Mouse (Mus musculus): ENCODE data around the gene Mcm8. TPM values are rescaled to one million over a fixed set of nuclear protein-coding genes. Genes with fewer than 3 reads are reported as not detected.

Gene Mcm8
- total and polyA plus RNA-seq, 3 experiments: 21.9 to 25.1 TPM; not detected in 1

DNA sequence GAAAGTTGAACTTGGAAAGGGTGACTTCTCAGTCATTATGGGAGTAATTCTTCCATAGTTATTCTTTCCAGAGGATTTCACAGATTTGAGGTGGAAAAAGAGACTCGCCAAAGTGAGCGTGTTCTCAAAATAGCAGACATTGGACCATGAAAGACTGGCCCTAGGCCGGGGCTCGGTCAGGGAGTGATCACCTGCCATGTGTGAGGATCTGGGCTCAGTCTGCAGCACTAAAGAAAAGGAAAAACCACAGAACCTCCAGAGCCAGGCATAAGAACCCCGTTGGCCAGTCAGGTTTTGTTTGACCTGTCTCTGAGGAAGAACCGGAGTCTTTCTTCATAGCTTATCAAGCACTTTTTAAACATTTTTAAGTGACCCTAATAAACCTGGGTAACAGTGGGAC lies 31.9 kb upstream of the Mcm8 start:
- Histone ChIP-seq H3K4me1 (ENCODE audit: control insufficient read depth in 1 of 2, insufficient read depth in 2 of 2, low read length in 2 of 2) (no peaks in the 10 kb centered on the region), H3K9me3 (replicated peaks; ENCODE audit: insufficient read depth, low read length) (no peaks in the 10 kb centered on the region), H3K36me3 (ENCODE audit: control insufficient read depth in 1 of 2, insufficient read depth in 2 of 2, low read length in 2 of 2) (no peaks in the 10 kb centered on the region), H3K27me3 (ENCODE audit: control insufficient read depth in 1 of 2, insufficient read depth in 2 of 2, low read length in 2 of 2) (no peaks in the 10 kb centered on the region; a peak in 1 of 4 replicates), H3K9ac (ENCODE audit: control insufficient read depth, low read depth, low read length, poor library complexity, severe bottlenecking) (no peak overlapping the region), H3K4me3 (ENCODE audit: control insufficient read depth in 1 of 2, insufficient read depth in 1 of 2, low read depth in 2 of 2, low read length in 2 of 2) (no peak overlapping the region), H3K27ac (ENCODE audit: control insufficient read depth, low read depth, low read length) (no peak overlapping the region), H3K79me2 (ENCODE audit: control insufficient read depth, insufficient read depth, low read length, poor library complexity) (no peaks in the 10 kb centered on the region)
- TF ChIP-seq SMC3 (IDR thresholded peaks at IDR 0.05; ENCODE audit: low read depth, low read length) (no peak), ZNF384 (IDR thresholded peaks at IDR 0.05; ENCODE audit: low read depth, low read length) (no peak), MAFK (IDR thresholded peaks at IDR 0.05; ENCODE audit: borderline replicate concordance, low read depth, low read length) (no peak), CTCF (IDR thresholded peaks at IDR 0.05 in 2 of 3, conservative IDR thresholded peaks at IDR 0.05 in 1 of 3; ENCODE audit: control insufficient read depth in 1 of 3, insufficient read depth in 1 of 3, low read depth in 2 of 3, low read length in 3 of 3, poor library complexity in 1 of 3, severe bottlenecking in 1 of 3) (no peak), EP300 (IDR thresholded peaks at IDR 0.05; ENCODE audit: low read depth in 1 of 2, low read length in 2 of 2) (no peak), TCF12 (IDR thresholded peaks at IDR 0.05; ENCODE audit: low read depth, low read length) (no peak), ZKSCAN1 (IDR thresholded peaks at IDR 0.05; ENCODE audit: low read depth, low read length) (no peak), POLR2AphosphoS5 (IDR thresholded peaks at IDR 0.05; ENCODE audit: borderline replicate concordance, low read depth, low read length) (no peak), JUND (IDR thresholded peaks at IDR 0.05; ENCODE audit: low read depth, low read length) (no peak), MXI1 (IDR thresholded peaks at IDR 0.05; ENCODE audit: low read depth, low read length) (no peak), MAX (IDR thresholded peaks at IDR 0.05; ENCODE audit: low read length) (no peak), USF1 (IDR thresholded peaks at IDR 0.05; ENCODE audit: low read depth, low read length) (no peak), NELFE (IDR thresholded peaks at IDR 0.05; ENCODE audit: low read depth, low read length) (no peak), RCOR1 (IDR thresholded peaks at IDR 0.05; ENCODE audit: low read depth, low read length) (no peak), TAL1 (IDR thresholded peaks at IDR 0.05; ENCODE audit: low read length) (no peak), USF2 (IDR thresholded peaks at IDR 0.05; ENCODE audit: borderline replicate concordance in 1 of 2, insufficient read depth in 1 of 2, low read depth in 1 of 2, low read length in 2 of 2) (no peak)
- DNase-seq (ENCODE audit: low read depth, low spot score): no peak

DNA sequence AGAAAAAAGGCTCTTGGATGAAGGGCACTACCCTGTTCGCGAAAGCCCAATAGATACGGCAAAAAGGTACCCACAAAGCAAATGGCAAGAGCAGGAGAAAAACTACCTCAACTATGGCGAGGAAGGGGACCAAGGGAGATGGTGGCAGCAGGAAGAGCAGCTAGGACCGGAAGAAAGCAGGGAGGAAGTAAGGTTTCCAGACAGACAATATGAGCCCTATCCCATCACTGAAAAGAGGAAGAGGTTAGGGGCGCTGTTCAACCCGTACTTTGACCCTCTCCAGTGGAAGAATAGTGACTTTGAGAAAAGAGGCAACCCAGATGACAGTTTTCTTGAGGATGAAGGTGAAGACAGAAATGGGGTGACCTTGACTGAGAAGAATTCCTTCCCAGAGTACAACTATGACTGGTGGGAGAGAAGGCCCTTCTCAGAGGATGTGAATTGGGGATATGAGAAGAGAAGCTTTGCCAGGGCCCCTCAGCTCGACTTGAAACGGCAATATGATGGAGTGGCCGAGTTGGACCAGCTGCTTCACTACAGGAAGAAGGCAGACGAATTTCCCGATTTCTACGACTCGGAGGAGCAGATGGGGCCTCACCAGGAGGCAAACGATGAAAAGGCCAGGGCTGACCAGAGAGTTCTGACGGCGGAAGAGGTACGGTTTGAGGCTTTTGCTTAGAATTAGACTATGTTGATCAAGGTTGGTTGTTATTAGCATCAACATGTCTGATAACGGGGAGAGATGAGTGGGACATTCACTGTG lies 22.3 kb upstream of the Mcm8 start:
- no peaks in the 10 kb centered on the region for H3K79me2 ChIP-seq (ENCODE audit: control insufficient read depth, insufficient read depth, low read length, poor library complexity)
- H3K9ac ChIP-seq (ENCODE audit: control insufficient read depth, low read depth, low read length, poor library complexity, severe bottlenecking): no peak overlapping the region
- no peaks in the 10 kb centered on the region for H3K9me3 ChIP-seq (replicated peaks; ENCODE audit: insufficient read depth, low read length)
- no peaks in the 10 kb centered on the region for H3K36me3 ChIP-seq (ENCODE audit: control insufficient read depth in 1 of 2, insufficient read depth in 2 of 2, low read length in 2 of 2)
- TF ChIP-seq ZKSCAN1 (IDR thresholded peaks at IDR 0.05; ENCODE audit: low read depth, low read length): no peak
- no peak for TF ChIP-seq UBTF (IDR thresholded peaks at IDR 0.05; ENCODE audit: borderline replicate concordance, insufficient read depth, low read depth, low read length)
- TF ChIP-seq SIN3A (IDR thresholded peaks at IDR 0.05; ENCODE audit: low read length): no peak
- TF ChIP-seq JUND (IDR thresholded peaks at IDR 0.05; ENCODE audit: low read depth, low read length): no peak
- TF ChIP-seq CHD1 (IDR thresholded peaks at IDR 0.05; ENCODE audit: low read depth, low read length): no peak
- TF ChIP-seq MAZ (IDR thresholded peaks at IDR 0.05; ENCODE audit: low read depth, low read length): no peak
- no peak for TF ChIP-seq USF1 (IDR thresholded peaks at IDR 0.05; ENCODE audit: low read depth, low read length)
- no peak for TF ChIP-seq CHD2 (IDR thresholded peaks at IDR 0.05; ENCODE audit: low read length)
- TF ChIP-seq POLR2AphosphoS5 (IDR thresholded peaks at IDR 0.05; ENCODE audit: borderline replicate concordance, low read depth, low read length): no peak
- no peak for TF ChIP-seq SMC3 (IDR thresholded peaks at IDR 0.05; ENCODE audit: low read depth, low read length)
- H3K4me1 ChIP-seq (ENCODE audit: control insufficient read depth in 1 of 2, insufficient read depth in 2 of 2, low read length in 2 of 2): no peaks in the 10 kb centered on the region
- no peaks in the 10 kb centered on the region; a peak in 1 of 4 replicates for H3K27me3 ChIP-seq (ENCODE audit: control insufficient read depth in 1 of 2, insufficient read depth in 2 of 2, low read length in 2 of 2)
- DNase-seq (ENCODE audit: low read depth, low spot score): no peak
- H3K4me3 ChIP-seq (ENCODE audit: control insufficient read depth in 1 of 2, insufficient read depth in 1 of 2, low read depth in 2 of 2, low read length in 2 of 2): no peak overlapping the region
- H3K27ac ChIP-seq (ENCODE audit: control insufficient read depth, low read depth, low read length): no peak overlapping the region
